Mouse (Mus musculus) kidney, embryonic 14.5 days (tissue): ENCODE measurements around the gene Twsg1. TPM values are rescaled to one million over a fixed set of nuclear protein-coding genes. Genes with fewer than 3 reads are reported as not detected.
A peak's percentile ranks its signal among the peaks of the same experiment; 100 is the strongest.
"Not testable (repeated sequence)": the region's sequence is repeated elsewhere in the genome, so short reads cannot be mapped to it uniquely, and the experiment has no call there.

ENCODE experiments used
- ATAC-seq: fragments of 200-750 bp; cut with Nextera tagmentation; 2 replicates; pipeline ENCODE4 v1.8.0; 2017; ENCODE audit warnings: moderate number of reproducible peaks, mild to moderate bottlenecking, moderate TSS enrichment, moderate library complexity; ENCODE audit not compliant: low FRiP score, low TSS enrichment
- H3K27ac ChIP-seq: fragments of 300-500 bp; sonication (generic); 2 replicates; pipeline ENCODE4 v1.5.1; 2014; ENCODE audit warnings: low read depth, mild to moderate bottlenecking, low read length, moderate library complexity, mixed read lengths
- H3K27me3 ChIP-seq: fragments of 300-500 bp; sonication (generic); 2 replicates; pipeline ENCODE4 v1.6.1; 2014; ENCODE audit warnings: mild to moderate bottlenecking, low read length; ENCODE audit not compliant: control insufficient read depth, insufficient read depth
- H3K36me3 ChIP-seq: fragments of 300-500 bp; sonication (generic); 2 replicates; pipeline ENCODE4 v1.6.1; 2014; ENCODE audit warnings: low read length, mixed read lengths; ENCODE audit not compliant: control insufficient read depth, insufficient read depth
- H3K4me1 ChIP-seq: fragments of 300-500 bp; sonication (generic); 2 replicates; pipeline ENCODE4 v1.6.1; 2014; ENCODE audit warnings: low read length, mixed read lengths; ENCODE audit not compliant: control insufficient read depth, insufficient read depth
- H3K4me2 ChIP-seq: fragments of 300-500 bp; sonication (generic); replicated peaks from 2 replicates; pipeline ENCODE4 v1.6.1; 2014; ENCODE audit warnings: low read depth, mild to moderate bottlenecking, low read length
- H3K4me3 ChIP-seq: fragments of 300-500 bp; sonication (generic); 2 replicates; pipeline ENCODE4 v1.5.1; 2014; ENCODE audit warnings: mild to moderate bottlenecking, low read length
- H3K9ac ChIP-seq: fragments of 300-500 bp; sonication (generic); 2 replicates; pipeline ENCODE4 v1.6.1; 2014; ENCODE audit warnings: low read depth, mild to moderate bottlenecking, low read length, moderate library complexity
- H3K9me3 ChIP-seq: fragments of 300-500 bp; sonication (generic); 2 replicates; pipeline ENCODE4 v1.6.1; 2016; ENCODE audit warnings: low read length; ENCODE audit not compliant: control insufficient read depth
- WGBS: fragments of 180-500 bp; shearing (Covaris S2); extraction: QIAGEN DNeasy Blood & Tissue Kit; methylation state at CpG from one replicate; pipeline ENCODE4 v1.1.7; 2014; 5-methylcytosine and 5-hydroxymethylcytosine counted together
- polyA plus RNA-seq: library from polyadenylated mRNA; unstranded; fragments of >200 nt; fragmentation: Nextera tagmentation; extraction: Ambion mirVana; gene quantifications from 2 replicates; pipeline ENCODE4 v1.2.1, GENCODE M21; 2014

Twsg1 gene
- 84.6 and 146 TPM in 2 replicates for polyA plus RNA-seq

- H3K4me1 ChIP-seq: peaks cover 10% of the 10 kb centered on the region; the same call in 1 of the 2 replicates
- peak within 1 kb of the TSS; percentile 93 for H3K9ac ChIP-seq
- ATAC-seq: peak; percentile 98
- peaks cover 24% of the 10 kb centered on the region for H3K36me3 ChIP-seq
- H3K4me2 ChIP-seq: peak within 1 kb of the TSS; percentile 52
- no peaks in the 10 kb centered on the region for H3K9me3 ChIP-seq
- H3K4me3 ChIP-seq: peak within 1 kb of the TSS; percentile 97
- H3K27ac ChIP-seq: peak within 1 kb of the TSS; percentile 79; the same call in 1 of the 2 replicates
- H3K27me3 ChIP-seq: no peaks in the 10 kb centered on the region
- under 1% methylated on average over 74 of the region's 87 CpGs for WGBS
Measured at GRCm38 (mm10) chr17:65950622-65951404, at the start of gene Twsg1. Gene Twsg1 (minus strand): TSS chr17:65951226.

- H3K4me1 ChIP-seq: no peaks in the 10 kb centered on the region
- no peak for ATAC-seq
- H3K9ac ChIP-seq: no peak overlapping the region
- no peaks in the 10 kb centered on the region for H3K27me3 ChIP-seq
- H3K9me3 ChIP-seq: no peaks in the 10 kb centered on the region
- H3K36me3 ChIP-seq: 0 out of 2 replicates have a peak, but pooled peaks cover 3% of the 10 kb centered on the region
- H3K4me2 ChIP-seq: no peak overlapping the region
- WGBS: 93% methylated on average over 3 of the region's 3 CpGs
- H3K4me3 ChIP-seq: no peak overlapping the region
- H3K27ac ChIP-seq: no peak overlapping the region
Measured at GRCm38 (mm10) chr17:65988151-65988820, 37.3 kb upstream of the Twsg1 start.

GRCm38 (mm10) chr17:65976720-65977119 is 25.7 kb upstream of the Twsg1 start:
- H3K27ac ChIP-seq, H3K4me3 ChIP-seq, H3K27me3 ChIP-seq, H3K4me1 ChIP-seq, H3K4me2 ChIP-seq, H3K9me3 ChIP-seq, H3K36me3 ChIP-seq, ATAC-seq, H3K9ac ChIP-seq: not testable (repeated sequence)

- WGBS: 65% methylated on average over 11 of the region's 11 CpGs
- Histone ChIP-seq H3K27ac (no peak overlapping the region), H3K9me3 (no peaks in the 10 kb centered on the region), H3K36me3 (no peaks in the 10 kb centered on the region), H3K4me3 (no peak overlapping the region), H3K4me2 (no peak overlapping the region), H3K9ac (no peak overlapping the region), H3K4me1 (no peaks in the 10 kb centered on the region), H3K27me3 (no peaks in the 10 kb centered on the region)
- ATAC-seq: no peak
Measured at GRCm38 (mm10) chr17:65967751-65968150, 16.7 kb upstream of the Twsg1 start.

GRCm38 (mm10) chr17:65962263-65962662 is 11.2 kb upstream of the Twsg1 start:
- 91% methylated on average over 2 of the region's 2 CpGs for WGBS
- Histone ChIP-seq H3K36me3 (no peaks in the 10 kb centered on the region), H3K4me3 (no peak overlapping the region)

GRCm38 (mm10) chr17:65961606-65962136 is 10.6 kb upstream of the Twsg1 start:
- 84% methylated on average over 2 of the region's 2 CpGs for WGBS

More at GRCm38 (mm10) chr17:65962263-65962662, 11.2 kb upstream of the Twsg1 start:
- ATAC-seq: no peak
- Histone ChIP-seq H3K27ac (no peak overlapping the region), H3K27me3 (no peaks in the 10 kb centered on the region), H3K9ac (no peak overlapping the region), H3K9me3 (no peaks in the 10 kb centered on the region), H3K4me2 (no peak overlapping the region), H3K4me1 (no peaks in the 10 kb centered on the region)

GRCm38 (mm10) chr17:65959011-65959410 is 8.0 kb upstream of the Twsg1 start:
- H3K27ac ChIP-seq: no peak overlapping the region
- no peak overlapping the region for H3K4me3 ChIP-seq
- no peaks in the 10 kb centered on the region for H3K4me1 ChIP-seq
- no peaks in the 10 kb centered on the region for H3K9me3 ChIP-seq
- no peak overlapping the region for H3K9ac ChIP-seq
- H3K4me2 ChIP-seq: no peak overlapping the region
- WGBS: 39% methylated on average over 3 of the region's 3 CpGs
- no peaks in the 10 kb centered on the region for H3K36me3 ChIP-seq
- no peaks in the 10 kb centered on the region for H3K27me3 ChIP-seq
- peak; percentile 33; the same call in 1 of the 2 replicates for ATAC-seq

More at GRCm38 (mm10) chr17:65961606-65962136, 10.6 kb upstream of the Twsg1 start:
- no peaks in the 10 kb centered on the region for H3K27me3 ChIP-seq
- ATAC-seq: no peak
- no peaks in the 10 kb centered on the region for H3K4me1 ChIP-seq
- no peaks in the 10 kb centered on the region for H3K9me3 ChIP-seq
- no peak overlapping the region for H3K4me2 ChIP-seq
- no peaks in the 10 kb centered on the region for H3K36me3 ChIP-seq
- no peak overlapping the region for H3K27ac ChIP-seq
- H3K4me3 ChIP-seq: no peak overlapping the region
- no peak overlapping the region for H3K9ac ChIP-seq

GRCm38 (mm10) chr17:65958366-65958765 is 7.3 kb upstream of the Twsg1 start:
- ATAC-seq: no peak
- Histone ChIP-seq H3K9ac (no peak overlapping the region), H3K36me3 (no peaks in the 10 kb centered on the region), H3K4me1 (no peaks in the 10 kb centered on the region), H3K27me3 (no peaks in the 10 kb centered on the region), H3K4me3 (no peak overlapping the region), H3K27ac (no peak overlapping the region), H3K9me3 (no peaks in the 10 kb centered on the region), H3K4me2 (no peak overlapping the region)
- WGBS: 83% methylated on average over 1 of the region's 1 CpGs
